Mouse (Mus musculus) hindbrain, embryonic 15.5 days (tissue): ENCODE measurements around the gene Prrc2c. TPM values are rescaled to one million over a fixed set of nuclear protein-coding genes. Genes with fewer than 3 reads are reported as not detected.
"Not testable (repeated sequence)": the region's sequence is repeated elsewhere in the genome, so short reads cannot be mapped to it uniquely, and the experiment has no call there.

Experiments
- ATAC-seq: fragments of 200-750 bp; cut with Nextera tagmentation; 2 replicates; pipeline ENCODE4 v1.8.0; 2017; ENCODE audit warnings: low read depth, moderate number of reproducible peaks, moderate TSS enrichment; ENCODE audit not compliant: low FRiP score
- H3K27ac ChIP-seq: fragments of 300-500 bp; sonication (generic); replicated peaks from 2 replicates; pipeline ENCODE4 v1.5.1; 2015; ENCODE audit warnings: mild to moderate bottlenecking, inconsistent platforms
- H3K27me3 ChIP-seq: fragments of 300-500 bp; sonication (generic); 2 replicates; pipeline ENCODE4 v1.6.1; 2015; ENCODE audit warnings: control low read depth, inconsistent platforms
- H3K36me3 ChIP-seq: fragments of 300-500 bp; sonication (generic); 2 replicates; pipeline ENCODE4 v1.6.1; 2015; ENCODE audit warnings: control low read depth, inconsistent platforms
- H3K4me1 ChIP-seq: fragments of 300-500 bp; sonication (generic); replicated peaks from 2 replicates; pipeline ENCODE4 v1.6.1; 2015; ENCODE audit warnings: control low read depth, inconsistent platforms
- H3K4me2 ChIP-seq: fragments of 300-500 bp; sonication (generic); 2 replicates; pipeline ENCODE4 v1.6.1; 2015; ENCODE audit warnings: moderate library complexity, mild to moderate bottlenecking, inconsistent platforms
- H3K4me3 ChIP-seq: fragments of 300-500 bp; sonication (generic); 2 replicates; pipeline ENCODE4 v1.5.1; 2015; ENCODE audit warnings: mild to moderate bottlenecking, inconsistent platforms
- H3K9ac ChIP-seq: fragments of 300-500 bp; sonication (generic); 2 replicates; pipeline ENCODE4 v1.6.1; 2015; ENCODE audit warnings: inconsistent platforms
- H3K9me3 ChIP-seq: fragments of 300-500 bp; sonication (generic); 2 replicates; pipeline ENCODE4 v1.6.1; 2016; ENCODE audit warnings: control low read depth, inconsistent platforms
- WGBS: fragments of 180-500 bp; shearing (Covaris S2); methylation state at CpG from one replicate; pipeline ENCODE4 v1.1.7; 2015; 5-methylcytosine and 5-hydroxymethylcytosine counted together
- microRNA-seq: library from miRNA; unstranded; fragments of <30 nt; microRNA quantifications from one replicate; pipeline ENCODE4, GENCODE M21; 2016
- polyA plus RNA-seq: library from polyadenylated mRNA; unstranded; fragments of >200 nt; fragmentation: Nextera tagmentation; extraction: Ambion mirVana; gene quantifications from 2 replicates; pipeline ENCODE4 v1.2.1, GENCODE M21; 2015

The Prrc2c gene
- polyA plus RNA-seq, 1 experiment from 2014 or later = 130 TPM

DNA sequence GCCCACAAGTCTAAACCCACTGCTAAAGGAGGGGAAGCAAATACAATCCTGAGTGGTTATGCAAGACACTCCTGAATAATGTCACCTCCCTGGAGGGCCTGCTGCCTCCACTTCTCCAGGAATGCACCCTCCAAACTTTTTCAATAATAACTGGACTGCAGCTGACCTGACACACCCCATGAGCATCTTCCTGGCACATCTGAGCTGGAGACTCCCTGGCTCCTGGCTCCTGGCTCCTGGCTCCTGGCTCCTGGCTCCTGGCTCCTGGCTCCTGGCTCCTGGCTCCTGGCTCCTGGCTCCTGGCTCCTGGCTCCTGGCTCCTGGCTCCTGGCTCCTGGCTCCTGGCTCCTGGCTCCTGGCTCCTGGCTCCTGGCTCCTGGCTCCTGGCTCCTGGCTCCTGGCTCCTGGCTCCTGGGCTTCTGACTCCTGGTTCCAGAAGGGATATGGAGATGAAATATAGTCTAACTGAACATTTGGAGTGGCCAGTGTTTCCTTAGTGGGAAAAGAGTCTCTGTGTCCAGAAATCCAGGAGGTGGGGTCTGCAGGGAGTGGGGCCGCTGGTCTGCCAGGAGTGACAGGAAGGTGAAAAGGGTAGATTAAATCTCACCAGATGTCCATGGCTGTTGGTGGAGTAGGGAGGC, 104.9 kb downstream of the Prrc2c start:
- H3K4me1 ChIP-seq, H3K9ac ChIP-seq, H3K4me3 ChIP-seq, H3K9me3 ChIP-seq, H3K36me3 ChIP-seq, H3K27ac ChIP-seq, H3K4me2 ChIP-seq, ATAC-seq, H3K27me3 ChIP-seq: not testable (repeated sequence)
- 72% methylated on average over 1 of the region's 1 CpGs for WGBS

- not testable (repeated sequence) for ATAC-seq, H3K4me1 ChIP-seq, H3K9ac ChIP-seq, H3K4me3 ChIP-seq, H3K27me3 ChIP-seq, H3K36me3 ChIP-seq, H3K27ac ChIP-seq, H3K9me3 ChIP-seq, H3K4me2 ChIP-seq
- 95% methylated on average over 15 of the region's 15 CpGs for WGBS
Measured at GRCm38 (mm10) chr1:162628326-162628725, 112.0 kb downstream of the Prrc2c start.

DNA sequence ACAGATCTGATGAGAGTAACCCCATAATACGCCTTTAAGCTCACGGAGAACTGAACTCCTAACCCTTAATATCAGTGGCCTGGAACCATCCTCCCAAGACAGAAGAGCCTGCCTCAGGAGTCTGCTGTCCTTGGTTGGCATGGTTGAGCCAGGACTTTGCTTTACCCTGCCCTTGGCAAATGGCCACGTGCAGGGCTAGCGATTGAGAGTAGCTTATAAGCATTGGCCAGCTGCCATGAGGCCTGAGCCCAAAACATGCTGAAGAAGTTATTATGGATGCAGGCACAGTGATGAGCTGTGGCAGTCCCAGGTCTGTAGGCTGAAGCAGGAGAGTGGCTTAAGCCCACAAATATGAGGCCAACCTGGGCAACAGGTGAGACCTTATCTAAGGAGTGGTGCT, 112.5 kb downstream of the Prrc2c start:
- H3K9ac ChIP-seq, H3K4me3 ChIP-seq, H3K27ac ChIP-seq, H3K9me3 ChIP-seq, ATAC-seq, H3K36me3 ChIP-seq, H3K4me1 ChIP-seq, H3K27me3 ChIP-seq, H3K4me2 ChIP-seq: not testable (repeated sequence)
- 74% methylated on average over 4 of the region's 4 CpGs for WGBS

- H3K4me2 ChIP-seq = no peak overlapping the region
- no peaks in the 10 kb centered on the region for H3K27me3 ChIP-seq
- H3K27ac ChIP-seq = no peak overlapping the region
- H3K4me1 ChIP-seq = peaks cover 6% of the 10 kb centered on the region; the same call in 1 of the 2 replicates
- ATAC-seq = no peak
- no peak overlapping the region for H3K4me3 ChIP-seq
- 56% methylated on average over 7 of the region's 7 CpGs for WGBS
- H3K9ac ChIP-seq = no peak overlapping the region
- no peaks in the 10 kb centered on the region for H3K9me3 ChIP-seq
- no peaks in the 10 kb centered on the region for H3K36me3 ChIP-seq
Measured at GRCm38 (mm10) chr1:162625229-162625628, 115.1 kb downstream of the Prrc2c start.

- Histone ChIP-seq H3K4me1 (peaks cover 6% of the 10 kb centered on the region; the same call in 1 of the 2 replicates), H3K4me2 (no peak overlapping the region), H3K36me3 (no peaks in the 10 kb centered on the region), H3K9me3 (no peaks in the 10 kb centered on the region), H3K27ac (no peak overlapping the region), H3K9ac (no peak overlapping the region), H3K27me3 (no peaks in the 10 kb centered on the region), H3K4me3 (no peak overlapping the region)
- no peak for ATAC-seq
- 19% methylated on average over 4 of the region's 4 CpGs for WGBS
Measured at GRCm38 (mm10) chr1:162623895-162624294, 116.5 kb downstream of the Prrc2c start.

Small RNA genes lying within 50 kb of the gene (microRNA-seq; reads per million reads assigned to microRNA genes)
- gene Gm27616 = not detected

Other genes starting within 250 kb of the Prrc2c start
- 15.7 and 16.7 TPM in 2 replicates for gene Mettl13, start 192.0 kb downstream of the Prrc2c start, polyA plus RNA-seq
- gene Vamp4, start 170.0 kb downstream of the Prrc2c start, polyA plus RNA-seq = 76.5 and 78.1 TPM in 2 replicates
- gene Myoc, start 101.4 kb downstream of the Prrc2c start, polyA plus RNA-seq = 0.09 TPM in 1 of 2 replicates, not detected in the other
- gene Myocos, start 82.3 kb downstream of the Prrc2c start, polyA plus RNA-seq = not detected in 2 replicates
- gene Fmo4, start 73.4 kb upstream of the Prrc2c start, polyA plus RNA-seq = 0.30 and 0.60 TPM in 2 replicates
- gene Fmo1, start 126.1 kb upstream of the Prrc2c start, polyA plus RNA-seq = 28.9 and 31.1 TPM in 2 replicates
- 0.19 and 0.42 TPM in 2 replicates for gene Fmo2, start 158.2 kb upstream of the Prrc2c start, polyA plus RNA-seq
- not detected in 2 replicates for gene Fmo6, start 197.0 kb upstream of the Prrc2c start, polyA plus RNA-seq
- gene Fmo3, start 244.0 kb upstream of the Prrc2c start, polyA plus RNA-seq = not detected in 2 replicates